Mouse (Mus musculus): Measurements from ENCODE around the gene Rap1gds1. TPM values are rescaled to one million over a fixed set of nuclear protein-coding genes. Genes with fewer than 3 reads are reported as not detected.

Rap1gds1 gene
- polyA plus RNA-seq, 1 experiment: 15.4 TPM

GRCm38 (mm10) chr3:138912504-138912903, 162.5 kb downstream of the Rap1gds1 start:
- no peak for DNase-seq (ENCODE audit: low read depth in 1 of 2, low spot score in 2 of 2)
- no peak overlapping the region for H3K27ac ChIP-seq (ENCODE audit: insufficient read depth, low read length)
- no peaks in the 10 kb centered on the region for H3K27me3 ChIP-seq (ENCODE audit: control insufficient read depth, insufficient read depth, low read length)
- 82% methylated on average over 8 of the region's 8 CpGs for WGBS
- no peaks in the 10 kb centered on the region for H3K4me1 ChIP-seq (ENCODE audit: control insufficient read depth, insufficient read depth, insufficient read length)
- H3K4me3 ChIP-seq (ENCODE audit: extremely low read depth, insufficient read depth, insufficient read length): no peak overlapping the region
- TF ChIP-seq POLR2A (IDR thresholded peaks at IDR 0.05; ENCODE audit: low read depth, low read length) (no peak), CTCF (IDR thresholded peaks at IDR 0.05; ENCODE audit: extremely low read depth, insufficient read depth, insufficient read length, insufficient replicate concordance) (no peak)
- H3K36me3 ChIP-seq (ENCODE audit: control insufficient read depth, insufficient read depth, low read length): no peaks in the 10 kb centered on the region

- 56% methylated on average over 2 of the region's 2 CpGs for WGBS
- no peaks in the 10 kb centered on the region for H3K36me3 ChIP-seq (ENCODE audit: control insufficient read depth, insufficient read depth, low read length)
- H3K4me3 ChIP-seq (ENCODE audit: extremely low read depth, insufficient read depth, insufficient read length): no peak overlapping the region
- H3K27me3 ChIP-seq (ENCODE audit: control insufficient read depth, insufficient read depth, low read length): no peaks in the 10 kb centered on the region
- no peak overlapping the region for H3K27ac ChIP-seq (ENCODE audit: insufficient read depth, low read length)
- TF ChIP-seq POLR2A (IDR thresholded peaks at IDR 0.05; ENCODE audit: low read depth, low read length) (no peak), CTCF (IDR thresholded peaks at IDR 0.05; ENCODE audit: extremely low read depth, insufficient read depth, insufficient read length, insufficient replicate concordance) (no peak)
- no peak for DNase-seq (ENCODE audit: low read depth in 1 of 2, low spot score in 2 of 2)
- no peaks in the 10 kb centered on the region for H3K4me1 ChIP-seq (ENCODE audit: control insufficient read depth, insufficient read depth, insufficient read length)
Measured at GRCm38 (mm10) chr3:138909313-138909712, 165.7 kb downstream of the Rap1gds1 start.

GRCm38 (mm10) chr3:138906112-138906880, 168.7 kb downstream of the Rap1gds1 start:
- WGBS: 47% methylated on average over 17 of the region's 17 CpGs
- no peak overlapping the region for H3K27ac ChIP-seq (ENCODE audit: insufficient read depth, low read length)
- peak in 1 of 2 experiments; percentile 17 for DNase-seq (ENCODE audit: low read depth in 1 of 2, low spot score in 2 of 2)
- no peaks in the 10 kb centered on the region for H3K4me1 ChIP-seq (ENCODE audit: control insufficient read depth, insufficient read depth, insufficient read length)
- H3K36me3 ChIP-seq (ENCODE audit: control insufficient read depth, insufficient read depth, low read length): peaks cover 4% of the 10 kb centered on the region; the same call in 1 of the 2 replicates
- TF ChIP-seq POLR2A (IDR thresholded peaks at IDR 0.05; ENCODE audit: low read depth, low read length): no peak
- TF ChIP-seq CTCF (IDR thresholded peaks at IDR 0.05; ENCODE audit: extremely low read depth, insufficient read depth, insufficient read length, insufficient replicate concordance): peak; percentile 76; the same call in 1 of the 2 replicates
- H3K4me3 ChIP-seq (ENCODE audit: extremely low read depth, insufficient read depth, insufficient read length): no peak overlapping the region
- no peaks in the 10 kb centered on the region for H3K27me3 ChIP-seq (ENCODE audit: control insufficient read depth, insufficient read depth, low read length)

- no peak for DNase-seq (ENCODE audit: low read depth in 1 of 2, low spot score in 2 of 2)
- H3K4me3 ChIP-seq (ENCODE audit: extremely low read depth, insufficient read depth, insufficient read length): no peak overlapping the region
- no peaks in the 10 kb centered on the region for H3K27me3 ChIP-seq (ENCODE audit: control insufficient read depth, insufficient read depth, low read length)
- WGBS: 86% methylated on average over 7 of the region's 7 CpGs
- TF ChIP-seq POLR2A (IDR thresholded peaks at IDR 0.05; ENCODE audit: low read depth, low read length): no peak
- TF ChIP-seq CTCF (IDR thresholded peaks at IDR 0.05; ENCODE audit: extremely low read depth, insufficient read depth, insufficient read length, insufficient replicate concordance): no peak
- H3K36me3 ChIP-seq (ENCODE audit: control insufficient read depth, insufficient read depth, low read length): peaks cover 4% of the 10 kb centered on the region; the same call in 1 of the 2 replicates
- H3K27ac ChIP-seq (ENCODE audit: insufficient read depth, low read length): no peak overlapping the region
- no peaks in the 10 kb centered on the region for H3K4me1 ChIP-seq (ENCODE audit: control insufficient read depth, insufficient read depth, insufficient read length)
Measured at GRCm38 (mm10) chr3:138905678-138906077, 169.3 kb downstream of the Rap1gds1 start.

DNA sequence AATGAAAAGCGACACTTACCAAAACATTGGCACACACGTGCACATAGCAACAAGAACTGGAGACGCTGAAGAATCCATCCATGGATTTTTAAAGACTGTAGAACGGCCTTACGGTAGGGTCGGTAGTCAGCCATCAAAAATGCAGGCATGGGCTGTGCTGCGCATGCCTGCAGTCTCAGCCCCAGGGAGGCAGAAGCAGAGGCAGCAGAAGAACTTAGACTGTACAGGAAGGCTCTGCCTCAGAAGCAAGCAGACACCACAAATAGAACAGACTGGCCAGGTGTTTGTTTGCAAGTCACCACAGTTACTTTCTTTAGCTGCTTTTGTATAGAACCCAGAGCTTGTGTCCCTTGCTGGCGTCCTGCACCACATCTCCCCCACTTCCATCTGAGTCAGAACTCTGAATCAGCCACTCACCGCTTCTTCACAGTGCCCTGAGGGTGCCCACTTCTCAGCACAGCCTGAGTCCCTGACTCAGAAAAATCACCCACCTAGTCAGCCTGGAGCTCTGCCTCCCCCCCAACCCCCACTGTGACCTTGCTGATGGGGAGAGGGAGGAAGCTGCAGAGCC, 174.3 kb downstream of the Rap1gds1 start:
- Histone ChIP-seq H3K27me3 (ENCODE audit: control insufficient read depth, insufficient read depth, low read length) (no peaks in the 10 kb centered on the region), H3K4me3 (ENCODE audit: extremely low read depth, insufficient read depth, insufficient read length) (no peak overlapping the region), H3K4me1 (ENCODE audit: control insufficient read depth, insufficient read depth, insufficient read length) (no peaks in the 10 kb centered on the region), H3K27ac (ENCODE audit: insufficient read depth, low read length) (no peak overlapping the region), H3K36me3 (ENCODE audit: control insufficient read depth, insufficient read depth, low read length) (peaks cover 11% of the 10 kb centered on the region)
- no peak for TF ChIP-seq CTCF (IDR thresholded peaks at IDR 0.05; ENCODE audit: extremely low read depth, insufficient read depth, insufficient read length, insufficient replicate concordance)
- TF ChIP-seq POLR2A (IDR thresholded peaks at IDR 0.05; ENCODE audit: low read depth, low read length): no peak
- no peak for DNase-seq (ENCODE audit: low read depth in 1 of 2, low spot score in 2 of 2)
- WGBS: 94% methylated on average over 9 of the region's 9 CpGs

- Histone ChIP-seq H3K36me3 (ENCODE audit: control insufficient read depth, insufficient read depth, low read length) (peaks cover 11% of the 10 kb centered on the region), H3K27ac (ENCODE audit: insufficient read depth, low read length) (no peak overlapping the region), H3K4me1 (ENCODE audit: control insufficient read depth, insufficient read depth, insufficient read length) (no peaks in the 10 kb centered on the region), H3K27me3 (ENCODE audit: control insufficient read depth, insufficient read depth, low read length) (no peaks in the 10 kb centered on the region), H3K4me3 (ENCODE audit: extremely low read depth, insufficient read depth, insufficient read length) (no peak overlapping the region)
- 95% methylated on average over 8 of the region's 8 CpGs for WGBS
- TF ChIP-seq POLR2A (IDR thresholded peaks at IDR 0.05; ENCODE audit: low read depth, low read length): no peak
- TF ChIP-seq CTCF (IDR thresholded peaks at IDR 0.05; ENCODE audit: extremely low read depth, insufficient read depth, insufficient read length, insufficient replicate concordance): no peak
- no peak for DNase-seq (ENCODE audit: low read depth in 1 of 2, low spot score in 2 of 2)
Measured at GRCm38 (mm10) chr3:138898055-138898454, 176.9 kb downstream of the Rap1gds1 start.

- Histone ChIP-seq H3K27ac (ENCODE audit: insufficient read depth, low read length) (no peak overlapping the region), H3K4me1 (ENCODE audit: control insufficient read depth, insufficient read depth, insufficient read length) (no peaks in the 10 kb centered on the region), H3K4me3 (ENCODE audit: extremely low read depth, insufficient read depth, insufficient read length) (no peak overlapping the region), H3K36me3 (ENCODE audit: control insufficient read depth, insufficient read depth, low read length) (peaks cover 8% of the 10 kb centered on the region), H3K27me3 (ENCODE audit: control insufficient read depth, insufficient read depth, low read length) (no peaks in the 10 kb centered on the region)
- 94% methylated on average over 11 of the region's 11 CpGs for WGBS
- TF ChIP-seq CTCF (IDR thresholded peaks at IDR 0.05; ENCODE audit: extremely low read depth, insufficient read depth, insufficient read length, insufficient replicate concordance) (no peak), POLR2A (IDR thresholded peaks at IDR 0.05; ENCODE audit: low read depth, low read length) (no peak)
- no peak for DNase-seq (ENCODE audit: low read depth in 1 of 2, low spot score in 2 of 2)
Measured at GRCm38 (mm10) chr3:138897500-138897899, 177.5 kb downstream of the Rap1gds1 start.
